Mouse (Mus musculus): ENCODE data around the gene 1700123O20Rik.

1700123O20Rik gene

DNA sequence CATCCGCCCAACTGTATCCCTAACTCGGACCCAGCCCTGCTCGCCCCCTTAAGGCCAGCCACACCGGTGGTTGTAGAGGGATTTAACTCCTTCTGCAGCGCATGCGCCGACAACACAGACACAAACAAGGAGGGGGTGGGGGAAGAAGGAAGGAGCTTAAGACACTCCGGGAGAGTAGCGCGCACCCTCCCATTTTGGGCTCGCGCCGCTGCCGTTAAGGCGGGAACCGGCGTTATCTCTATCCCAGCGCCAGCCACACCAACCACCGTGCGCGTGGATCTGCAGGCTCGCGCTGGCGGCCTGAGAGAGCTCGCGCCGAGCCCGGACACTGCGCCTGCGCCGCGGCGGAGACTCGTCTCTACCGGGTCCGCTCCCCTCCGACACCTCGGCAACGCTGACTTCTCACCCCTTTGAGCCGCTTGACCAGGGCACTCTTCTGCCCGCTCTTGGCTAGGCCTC, at the start of gene 1700123O20Rik:
Gene 1700123O20Rik, plus strand, starts transcription at position 154 of the 459 bp plus-strand sequence.
- ATAC-seq (ENCODE audit: insufficient number of reproducible peaks, low FRiP score, low TSS enrichment), result peak; percentile 74

DNA sequence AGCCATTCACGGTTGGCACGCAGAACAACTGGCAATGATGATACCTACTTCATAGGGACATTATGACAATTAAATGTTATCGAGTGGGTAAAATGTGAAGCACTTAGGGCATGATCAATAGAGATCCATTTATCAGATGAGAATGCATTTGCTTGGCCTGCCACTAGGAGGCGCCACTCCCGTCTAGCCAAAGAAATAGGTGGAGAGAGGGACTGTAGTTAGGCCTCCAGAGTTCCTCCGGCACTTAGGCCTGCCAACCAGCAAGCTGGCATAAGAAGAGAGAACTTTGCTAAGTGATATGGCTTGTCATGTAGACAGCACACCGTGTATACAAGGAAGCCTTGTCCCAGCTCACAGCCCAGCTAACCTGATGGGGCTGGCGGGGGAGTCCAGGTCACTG, 49.1 kb upstream of the 1700123O20Rik start:
- no peak for ATAC-seq (ENCODE audit: insufficient number of reproducible peaks, low FRiP score, low TSS enrichment)

DNA sequence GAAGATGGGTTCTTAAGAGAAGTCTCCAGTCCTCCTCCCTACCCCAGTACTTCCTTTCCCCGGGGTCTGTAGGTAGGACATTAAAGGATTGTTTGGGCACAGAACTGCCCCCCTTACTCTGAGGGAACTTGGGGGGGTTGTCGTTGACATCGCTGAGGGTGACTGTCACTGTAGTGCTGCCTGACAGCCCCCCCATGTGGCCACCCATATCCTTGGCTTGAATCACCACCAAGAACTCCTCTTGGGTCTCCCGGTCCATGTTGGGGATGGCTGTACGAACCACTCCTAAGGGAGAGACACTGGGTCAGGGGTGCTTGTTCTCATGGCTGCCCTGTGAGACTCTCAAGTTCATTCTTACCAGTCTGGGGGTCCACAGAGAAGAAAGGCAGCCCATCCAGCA, 47.8 kb upstream of the 1700123O20Rik start:
- ATAC-seq (ENCODE audit: insufficient number of reproducible peaks, low FRiP score, low TSS enrichment), result no peak

DNA sequence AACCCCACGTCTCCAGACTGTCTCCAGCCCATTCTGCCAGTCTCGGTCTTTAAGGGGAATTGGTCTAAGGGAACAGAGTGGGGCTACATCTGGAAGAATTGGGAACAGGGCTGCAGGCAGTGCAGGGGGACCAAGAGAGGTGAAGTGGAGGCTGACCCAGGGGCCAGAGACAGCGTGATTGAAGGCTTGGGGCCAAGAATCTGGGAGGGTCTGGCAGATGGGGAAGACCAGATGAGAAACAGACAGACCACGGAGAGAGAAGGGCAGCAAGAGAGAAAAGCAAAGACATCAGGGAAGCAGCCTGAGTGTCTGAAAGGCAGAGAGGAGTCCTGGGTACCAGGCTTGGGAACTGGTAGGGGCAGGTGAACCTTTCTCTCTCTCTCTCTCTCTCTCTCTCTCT, 45.9 kb upstream of the 1700123O20Rik start:
- no peak for ATAC-seq (ENCODE audit: insufficient number of reproducible peaks, low FRiP score, low TSS enrichment)

DNA sequence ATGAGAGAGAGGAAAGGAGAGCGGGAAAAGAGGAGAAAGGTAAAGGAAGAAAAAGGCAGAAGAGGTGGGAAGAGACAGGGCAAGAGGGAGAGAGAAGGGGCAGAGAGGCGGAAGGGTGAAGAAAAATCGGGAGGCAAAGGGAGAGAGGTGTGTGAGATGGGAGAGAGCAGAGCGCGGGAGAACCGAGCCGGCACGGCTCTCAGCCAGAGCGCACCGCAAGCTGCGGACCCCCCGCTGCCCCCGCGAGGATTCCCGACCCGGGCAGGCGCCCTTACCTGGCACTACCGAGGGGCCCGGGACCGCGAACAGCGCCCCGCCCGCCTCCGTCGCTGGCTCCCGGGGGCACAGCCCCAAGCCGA, 45.1 kb upstream of the 1700123O20Rik start, which contains the start of gene Gm17606:
Gene Gm17606, plus strand, starts transcription at position 7 of the 359 bp plus-strand sequence.
- ATAC-seq (ENCODE audit: insufficient number of reproducible peaks, low FRiP score, low TSS enrichment), result no peak

DNA sequence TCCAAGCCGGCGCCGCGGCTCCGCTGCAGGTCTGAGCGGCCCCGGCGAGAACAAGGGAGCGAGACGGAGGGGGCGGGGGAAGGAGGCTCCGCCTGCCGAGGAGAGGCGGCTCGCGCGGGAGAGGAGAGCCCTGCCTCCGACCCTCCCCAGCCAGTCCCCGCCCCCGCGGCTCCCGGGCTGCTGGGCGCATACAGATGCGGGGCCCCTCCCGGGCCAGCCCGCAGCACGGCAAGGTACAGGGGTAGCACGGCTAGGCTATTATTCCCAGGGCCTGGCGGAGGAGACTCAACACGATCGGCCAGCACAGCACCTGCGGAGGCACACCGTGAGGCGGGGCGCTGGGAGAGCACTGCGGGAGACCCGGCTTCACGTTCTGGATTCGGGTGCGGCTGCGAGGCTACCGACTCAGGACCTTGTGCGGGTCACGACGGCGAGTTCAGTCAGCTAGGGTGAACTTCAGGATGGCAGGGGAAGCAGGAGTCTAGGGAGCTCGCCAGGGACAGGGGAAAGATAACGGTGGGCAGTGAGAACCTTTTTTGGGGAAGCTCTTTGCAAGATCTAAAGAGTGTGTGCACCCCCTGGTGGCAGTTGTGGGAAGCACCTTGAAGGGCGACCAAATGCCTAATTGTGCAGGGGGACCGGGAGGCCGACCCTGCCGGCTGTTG, 44.6 kb upstream of the 1700123O20Rik start, which contains the start of gene Cdh24:
Gene Cdh24, minus strand, starts transcription at position 60 of the 665 bp plus-strand sequence.
- peak; percentile 57 for ATAC-seq (ENCODE audit: insufficient number of reproducible peaks, low FRiP score, low TSS enrichment)

DNA sequence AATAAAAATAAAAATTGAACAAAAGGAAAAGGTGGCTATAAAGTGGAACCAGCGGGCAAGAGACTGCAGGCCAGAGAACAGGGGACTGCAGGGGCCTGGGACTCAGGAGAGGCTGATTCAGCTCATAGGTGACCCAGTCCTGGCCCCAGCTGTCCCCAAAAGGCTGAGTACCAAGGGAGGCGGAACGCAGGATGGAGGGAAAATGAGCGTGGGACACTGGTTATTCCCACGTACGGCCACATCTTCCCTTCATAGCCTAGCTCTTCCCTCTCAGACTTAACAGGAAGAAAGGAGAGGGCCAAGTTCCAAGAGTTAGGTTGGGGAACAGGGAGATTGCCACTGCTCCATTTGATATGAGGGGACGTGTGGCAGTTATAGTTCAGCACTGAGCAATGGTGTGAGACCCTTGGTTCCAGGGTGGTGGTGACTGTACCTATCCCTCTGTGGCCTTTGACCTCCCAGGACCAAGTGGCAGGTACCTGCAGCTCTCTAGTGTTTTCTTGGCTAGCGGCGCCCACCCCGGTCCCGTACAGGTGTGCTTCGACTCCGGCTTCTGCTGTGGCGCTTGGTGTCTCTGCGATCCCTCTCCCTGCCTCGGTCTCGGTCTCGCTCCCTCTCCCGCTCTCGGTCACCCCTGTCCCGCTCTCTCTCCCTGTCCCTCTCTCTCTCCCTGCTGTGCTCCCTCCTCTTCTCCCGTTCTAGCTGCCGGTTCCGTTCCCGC, 43.6 kb upstream of the 1700123O20Rik start:
- ATAC-seq (ENCODE audit: insufficient number of reproducible peaks, low FRiP score, low TSS enrichment), result no peak

DNA sequence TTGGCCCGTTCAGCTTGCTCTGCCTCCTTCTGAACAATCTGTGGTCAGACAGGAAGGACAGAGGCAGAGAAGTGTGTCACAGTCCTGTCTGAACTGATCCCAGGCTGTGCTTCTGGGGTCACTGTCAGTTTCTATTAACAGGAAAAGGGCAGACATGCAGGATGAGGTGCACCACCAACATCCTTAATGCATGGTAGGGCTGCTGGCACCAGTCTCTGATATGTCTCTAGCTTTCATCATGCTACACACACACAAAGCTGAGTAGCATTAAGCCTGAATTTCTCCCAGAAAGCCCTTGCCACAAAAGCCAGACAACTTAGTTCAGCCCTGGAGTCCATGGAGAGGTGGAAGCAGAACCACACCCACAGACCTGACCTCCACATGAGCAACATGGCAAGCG, 43.0 kb upstream of the 1700123O20Rik start:
- no peak for ATAC-seq (ENCODE audit: insufficient number of reproducible peaks, low FRiP score, low TSS enrichment)

DNA sequence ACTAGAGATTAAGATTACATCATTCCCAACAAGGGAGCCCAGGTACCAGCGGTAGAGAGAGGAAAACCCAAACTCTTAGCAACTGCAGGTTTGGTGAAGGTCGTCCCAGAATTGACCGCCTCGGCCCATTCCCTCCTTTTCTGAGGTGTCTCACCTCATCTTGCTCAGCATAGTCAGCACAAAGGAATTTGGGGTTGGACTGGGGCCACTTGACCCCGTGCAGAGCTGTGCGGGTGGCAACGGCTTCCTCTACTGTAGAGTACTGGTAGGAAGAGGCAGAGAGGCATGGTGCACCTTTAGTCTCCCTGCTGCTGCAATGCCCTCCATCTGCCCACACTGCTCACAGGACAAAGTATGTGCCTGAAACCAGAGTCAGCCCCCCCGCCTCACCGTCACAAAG, 41.7 kb upstream of the 1700123O20Rik start:
- ATAC-seq (ENCODE audit: insufficient number of reproducible peaks, low FRiP score, low TSS enrichment), result no peak

DNA sequence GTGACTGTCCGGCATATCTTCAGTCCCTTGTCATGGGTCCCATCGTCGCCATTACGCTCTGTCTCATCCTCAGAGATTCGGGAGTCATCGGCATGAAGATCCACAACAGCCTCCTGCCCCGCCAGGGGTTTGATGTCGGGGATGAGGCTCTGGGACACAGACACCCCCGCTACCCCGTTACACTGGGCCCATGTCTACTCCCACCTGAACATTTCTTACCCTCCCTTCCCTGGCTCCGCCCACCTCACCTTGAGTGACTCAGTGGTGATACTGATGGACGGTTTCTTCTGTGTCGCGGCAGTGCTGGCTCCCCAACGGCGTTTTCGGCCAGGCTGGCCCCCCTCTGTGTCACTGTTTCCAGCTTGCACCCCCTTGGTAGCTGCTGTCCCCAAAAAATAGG, 39.6 kb upstream of the 1700123O20Rik start:
- no peak for ATAC-seq (ENCODE audit: insufficient number of reproducible peaks, low FRiP score, low TSS enrichment)

DNA sequence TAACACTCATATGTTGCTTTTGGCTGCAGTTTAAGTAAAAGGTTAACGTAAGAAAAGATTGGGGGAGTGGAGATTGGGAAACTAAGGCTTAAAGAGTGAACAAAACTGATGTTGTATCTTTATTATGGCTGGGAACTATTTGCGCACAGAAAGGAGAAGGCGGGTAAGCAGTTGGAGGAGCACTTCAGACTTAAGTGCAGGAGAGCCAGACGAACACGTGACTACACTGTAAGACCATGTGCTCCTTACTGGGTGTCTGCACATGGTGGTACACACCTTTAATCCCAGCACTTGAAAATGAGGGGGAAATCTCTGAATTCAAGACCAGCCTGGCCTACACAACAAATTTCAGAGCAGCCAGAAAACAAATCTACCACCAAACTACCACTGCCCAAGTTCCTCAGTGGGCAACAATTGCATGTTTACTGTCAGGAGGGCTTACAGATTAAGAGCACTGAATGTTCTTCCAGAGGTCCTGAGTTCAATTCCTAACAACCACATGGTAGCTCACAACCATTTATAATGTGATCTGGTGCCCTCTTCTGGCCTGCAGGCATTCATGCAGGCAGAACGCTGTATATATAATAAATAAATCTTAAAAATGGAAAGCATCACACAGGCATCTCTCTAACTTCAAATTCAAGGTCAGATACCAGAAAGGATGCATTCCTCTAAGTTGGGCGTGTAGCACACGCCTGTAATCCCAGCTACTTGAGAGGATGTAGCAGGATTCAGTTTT, 38.9 kb upstream of the 1700123O20Rik start:
- ATAC-seq (ENCODE audit: insufficient number of reproducible peaks, low FRiP score, low TSS enrichment), result no peak

DNA sequence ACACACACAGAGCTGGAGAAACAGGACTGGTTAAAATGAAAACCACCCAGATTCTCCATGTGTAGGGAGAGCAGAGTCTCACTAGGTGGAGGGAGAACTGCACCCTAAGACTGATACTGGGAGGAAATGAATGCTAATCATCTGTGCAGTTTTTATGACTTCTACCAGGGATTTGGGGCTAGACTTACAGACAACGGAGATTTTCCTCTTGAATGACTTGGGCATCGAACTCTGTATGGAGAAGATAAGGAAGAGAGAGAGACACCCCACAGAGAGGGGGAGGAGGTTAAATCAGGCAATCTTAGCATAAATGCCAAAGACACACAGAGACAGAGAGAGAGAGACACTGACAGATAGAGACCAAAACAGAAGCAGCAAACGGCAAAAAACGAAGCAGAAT, 38.1 kb upstream of the 1700123O20Rik start:
- no peak for ATAC-seq (ENCODE audit: insufficient number of reproducible peaks, low FRiP score, low TSS enrichment)

DNA sequence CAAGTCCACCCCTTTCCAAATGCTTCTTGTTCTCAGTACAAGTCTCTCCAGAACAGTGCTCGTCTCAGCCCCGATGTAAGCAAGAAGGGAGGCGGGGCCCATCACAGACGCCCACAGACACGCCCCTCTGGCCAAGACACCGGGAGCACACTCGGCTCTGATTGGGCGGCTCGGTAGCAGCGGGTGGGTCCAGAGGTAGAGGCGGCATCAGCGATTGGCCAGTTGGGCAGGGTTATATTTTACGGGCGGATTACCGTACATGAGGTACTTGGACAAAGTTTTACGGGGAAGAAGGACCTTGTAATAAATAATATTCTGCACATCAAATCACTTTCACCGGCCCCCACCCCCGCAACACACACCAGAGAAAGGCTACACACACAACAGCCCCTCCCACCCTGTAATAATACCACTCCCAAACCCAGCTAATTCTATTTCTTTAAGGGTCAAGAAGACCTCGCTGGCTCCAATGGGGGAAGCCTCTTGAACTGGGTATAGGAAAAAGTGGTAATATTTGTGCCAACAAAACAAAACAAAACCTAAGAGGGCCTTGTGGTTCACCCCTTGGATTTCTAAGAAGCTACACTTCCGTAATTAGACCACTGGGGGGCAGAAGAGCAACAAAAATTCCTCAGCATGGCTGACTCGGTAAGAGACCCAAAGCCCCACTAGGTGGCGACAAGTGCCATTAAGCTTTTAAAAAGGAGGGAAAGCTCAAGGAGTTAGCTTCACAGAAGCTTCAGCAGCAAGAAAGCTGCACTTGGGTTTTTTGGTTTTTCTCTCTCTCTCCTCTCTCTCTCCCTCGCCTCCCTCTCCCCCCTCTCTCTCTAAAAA, 35.2 kb upstream of the 1700123O20Rik start:
- peak; percentile 64; the same call in 1 of the 2 replicates for ATAC-seq (ENCODE audit: insufficient number of reproducible peaks, low FRiP score, low TSS enrichment)

DNA sequence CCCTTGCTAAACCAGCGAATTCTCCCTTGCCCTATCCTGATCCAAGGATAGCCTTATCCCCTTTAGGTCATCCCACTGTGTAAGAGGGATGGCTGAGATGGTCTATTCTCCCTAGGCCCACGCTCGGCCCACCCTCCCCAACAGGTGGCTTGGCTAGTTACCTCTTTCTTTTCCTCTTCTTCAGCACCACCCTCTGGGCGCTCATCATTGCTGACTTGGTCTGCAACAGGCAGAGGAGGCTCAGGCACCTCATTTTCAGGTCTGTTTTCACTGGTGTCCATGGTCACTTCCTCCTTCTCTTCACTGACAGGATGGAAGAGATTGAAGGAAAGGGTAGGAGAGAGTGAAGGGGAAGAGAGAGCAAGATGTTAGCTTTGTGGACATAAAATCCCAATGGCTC, 34.5 kb upstream of the 1700123O20Rik start:
- no peak for ATAC-seq (ENCODE audit: insufficient number of reproducible peaks, low FRiP score, low TSS enrichment)

DNA sequence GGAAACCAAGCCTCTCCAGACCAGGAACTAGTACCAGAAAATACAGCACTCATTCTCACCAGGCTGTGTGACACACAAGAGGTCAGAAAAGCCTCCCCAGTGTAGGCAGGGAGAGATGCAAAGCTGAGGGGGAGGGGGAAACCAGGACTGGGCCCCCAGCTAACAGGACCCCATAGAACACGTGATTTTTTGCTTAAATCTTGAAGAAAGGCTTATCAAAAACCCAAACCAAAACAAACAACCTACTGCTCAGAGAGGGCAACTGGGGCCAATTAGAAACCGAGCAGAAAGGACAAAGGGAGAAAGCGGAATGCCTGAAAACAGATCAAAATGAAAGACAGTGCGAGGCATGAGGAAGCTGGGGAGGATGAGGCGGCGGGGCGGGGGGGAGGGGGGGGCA, 33.2 kb upstream of the 1700123O20Rik start:
- ATAC-seq (ENCODE audit: insufficient number of reproducible peaks, low FRiP score, low TSS enrichment), result no peak

DNA sequence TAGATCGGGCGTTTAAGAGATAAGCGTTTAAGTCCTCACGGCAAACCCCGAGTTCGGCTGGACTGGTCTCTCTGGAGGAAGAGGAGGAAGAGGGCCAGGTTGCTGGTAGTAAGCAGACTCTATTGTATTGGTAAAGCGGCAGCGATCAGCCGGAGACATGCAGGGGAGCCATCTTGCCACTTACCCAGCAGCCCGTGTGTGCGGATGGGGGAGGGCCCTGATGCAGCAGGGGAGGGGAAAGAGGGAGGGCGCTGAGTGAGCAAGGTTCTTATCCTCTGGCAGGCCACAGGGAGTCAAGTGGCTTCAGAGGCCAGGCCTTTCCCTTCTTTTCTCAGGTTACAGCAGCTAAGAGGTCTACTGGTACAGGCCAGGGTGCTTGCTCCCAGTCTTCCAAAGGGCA, 32.5 kb upstream of the 1700123O20Rik start:
- ATAC-seq (ENCODE audit: insufficient number of reproducible peaks, low FRiP score, low TSS enrichment), result peak; percentile 88

DNA sequence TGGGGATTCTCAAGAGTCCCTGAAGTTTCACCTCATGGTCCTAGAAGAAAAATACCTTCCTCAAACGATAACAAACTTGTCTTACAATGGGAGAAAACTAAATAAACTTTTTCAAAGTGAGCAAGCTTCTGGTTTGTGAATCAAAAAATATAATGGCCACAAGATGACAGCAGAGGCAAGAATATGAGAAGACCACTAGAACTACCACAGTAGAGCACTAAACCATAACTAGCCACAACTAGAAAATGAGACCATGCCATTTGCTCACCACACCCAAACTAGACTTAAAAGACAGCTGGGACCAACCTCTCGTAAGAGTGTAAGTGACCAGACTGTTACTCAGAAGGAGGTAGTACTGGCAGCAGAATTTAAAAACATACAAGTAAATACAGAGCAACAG, 26.0 kb upstream of the 1700123O20Rik start:
- no peak for ATAC-seq (ENCODE audit: insufficient number of reproducible peaks, low FRiP score, low TSS enrichment)

DNA sequence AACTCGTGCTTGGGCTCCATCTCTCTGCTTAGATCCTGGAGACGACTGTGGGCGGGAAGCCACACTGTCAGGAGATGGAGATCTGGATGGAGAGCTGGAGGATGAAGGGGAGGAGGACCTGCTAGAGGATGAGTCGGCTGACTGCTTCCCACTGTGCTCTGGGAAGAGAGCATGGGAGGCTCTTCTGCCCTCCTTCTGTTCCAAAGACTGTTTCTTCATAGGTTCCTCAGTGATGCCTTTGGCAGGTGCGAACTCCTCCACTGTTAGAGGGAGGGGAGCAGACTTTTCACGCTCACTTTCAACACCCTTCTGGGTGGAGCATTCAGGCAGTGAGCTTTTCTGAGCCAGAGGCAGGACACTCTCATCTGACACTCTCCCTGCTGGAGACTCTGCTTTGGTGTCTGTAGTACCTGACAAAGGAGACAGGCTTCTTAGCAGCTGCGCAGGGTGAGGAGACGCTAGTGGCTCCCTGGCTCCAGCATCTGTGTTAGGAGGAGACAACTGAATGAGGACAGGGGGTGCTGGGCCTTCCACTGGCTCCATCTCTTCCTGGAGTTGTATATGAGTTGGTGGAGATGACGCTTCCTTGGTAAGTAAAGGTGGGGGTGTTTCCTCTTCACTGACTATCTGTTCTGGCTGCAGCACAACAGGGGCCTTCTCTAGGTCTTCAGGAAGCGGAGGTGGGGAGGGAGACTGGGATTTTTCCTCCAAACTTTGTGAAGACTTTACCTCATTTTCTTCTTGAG, 21.4 kb upstream of the 1700123O20Rik start:
- ATAC-seq (ENCODE audit: insufficient number of reproducible peaks, low FRiP score, low TSS enrichment), result no peak

DNA sequence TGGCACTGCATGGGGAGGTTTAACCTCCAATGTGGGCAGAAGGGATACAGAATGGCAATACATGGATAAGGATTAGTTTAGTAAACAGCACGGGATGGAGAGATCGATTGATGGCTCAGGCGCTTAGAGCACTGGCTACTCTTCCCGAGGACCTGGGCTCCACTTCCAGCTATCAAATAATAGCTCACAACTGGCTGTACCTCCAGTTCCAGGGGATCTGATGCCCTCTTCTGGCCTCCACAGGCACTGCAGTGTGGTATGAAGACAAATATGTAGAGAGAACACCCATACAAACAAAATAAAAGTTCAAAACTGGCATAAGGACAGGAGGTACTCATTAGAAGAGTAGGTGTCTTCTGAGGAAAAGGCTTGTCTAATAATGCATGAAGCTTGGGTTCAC, 16.6 kb upstream of the 1700123O20Rik start:
- no peak; the same call in 1 of the 2 replicates for ATAC-seq (ENCODE audit: insufficient number of reproducible peaks, low FRiP score, low TSS enrichment)

DNA sequence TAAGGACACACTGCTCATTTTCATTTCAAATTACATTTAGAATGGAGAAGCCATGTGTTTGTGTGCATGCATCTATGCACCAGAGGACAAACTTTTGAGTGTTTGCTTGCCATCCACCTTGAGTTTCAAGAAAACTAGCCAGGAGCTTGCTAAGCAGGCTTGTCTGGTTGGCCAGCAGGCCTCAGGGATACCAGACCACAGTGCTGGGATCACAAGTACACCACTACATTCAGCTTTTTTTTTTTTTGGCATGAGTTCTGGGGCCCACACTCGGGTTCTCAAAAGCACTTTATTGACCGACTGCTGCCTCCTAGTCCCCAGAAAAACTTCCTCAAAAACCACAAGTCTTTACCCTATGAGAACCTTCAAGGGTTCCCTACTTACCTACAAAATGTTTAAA, 11.7 kb upstream of the 1700123O20Rik start:
- no peak for ATAC-seq (ENCODE audit: insufficient number of reproducible peaks, low FRiP score, low TSS enrichment)

Measured in cerebellum, adult (tissue).